Mouse (Mus musculus): ENCODE measurements at regions not wholly inside any gene's neighbourhood (a gene's known extent, or its start where the extent isn't known, plus 50 kb on each side); places are given as distances from the start of the nearest gene placed in this dataset.

DNA sequence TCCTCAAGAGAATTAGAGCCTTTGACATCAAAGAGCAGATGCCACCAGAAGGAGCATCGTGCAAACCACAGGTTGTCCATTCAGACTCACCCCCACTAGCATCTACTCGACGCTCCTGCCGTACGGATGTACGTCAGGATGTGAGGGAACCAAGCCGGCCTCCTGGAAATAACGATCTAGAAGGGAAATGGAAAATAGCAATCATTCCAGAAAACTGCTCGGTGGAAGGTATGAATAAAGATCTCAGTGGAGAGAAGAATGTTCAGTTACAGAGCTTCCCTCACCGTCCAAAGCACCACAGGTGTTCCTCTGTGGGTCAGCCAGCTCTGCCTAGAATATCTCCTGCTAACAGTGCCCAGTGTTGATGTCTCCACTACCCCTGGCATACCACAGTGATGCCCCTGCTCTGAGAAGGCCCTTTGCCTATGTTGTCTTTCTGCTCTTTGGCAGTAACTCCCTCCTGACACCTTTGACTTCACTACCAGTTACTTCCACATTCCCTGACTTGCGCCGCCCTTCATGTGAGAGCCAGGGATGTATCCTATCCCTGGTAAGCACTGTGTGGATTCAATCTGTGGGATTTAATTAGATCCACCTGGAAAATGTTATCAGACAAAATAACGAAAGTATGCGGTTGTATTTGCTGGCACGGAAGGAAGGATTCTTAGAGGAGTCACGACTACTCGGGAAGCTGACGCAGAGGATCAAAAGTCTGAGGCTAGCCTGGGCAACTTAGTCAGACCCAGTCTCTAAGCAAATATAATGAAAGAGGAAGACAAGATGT is 152.4 kb upstream of the Irf2bp2 start:
- no peak for TF ChIP-seq CTCF (conservative IDR thresholded peaks at IDR 0.05; ENCODE audit: insufficient read depth, insufficient read length, low read depth, low read length)
- TF ChIP-seq POLR2A (IDR thresholded peaks at IDR 0.05; ENCODE audit: low read depth, low read length): no peak

All from kidney, adult 2 months (tissue).